Mouse (Mus musculus) c-Kit-positive CD71-positive TER-119-positive erythroid progenitor cells, embryonic 14.5 days (primary cell): ENCODE results near the gene Tmtc4.

Experiments
- DNase-seq: peaks from one replicate; pipeline ENCODE4 v3.0.0-alpha.2; 2013; ENCODE audit warnings: low spot score

Tmtc4 gene

DNA sequence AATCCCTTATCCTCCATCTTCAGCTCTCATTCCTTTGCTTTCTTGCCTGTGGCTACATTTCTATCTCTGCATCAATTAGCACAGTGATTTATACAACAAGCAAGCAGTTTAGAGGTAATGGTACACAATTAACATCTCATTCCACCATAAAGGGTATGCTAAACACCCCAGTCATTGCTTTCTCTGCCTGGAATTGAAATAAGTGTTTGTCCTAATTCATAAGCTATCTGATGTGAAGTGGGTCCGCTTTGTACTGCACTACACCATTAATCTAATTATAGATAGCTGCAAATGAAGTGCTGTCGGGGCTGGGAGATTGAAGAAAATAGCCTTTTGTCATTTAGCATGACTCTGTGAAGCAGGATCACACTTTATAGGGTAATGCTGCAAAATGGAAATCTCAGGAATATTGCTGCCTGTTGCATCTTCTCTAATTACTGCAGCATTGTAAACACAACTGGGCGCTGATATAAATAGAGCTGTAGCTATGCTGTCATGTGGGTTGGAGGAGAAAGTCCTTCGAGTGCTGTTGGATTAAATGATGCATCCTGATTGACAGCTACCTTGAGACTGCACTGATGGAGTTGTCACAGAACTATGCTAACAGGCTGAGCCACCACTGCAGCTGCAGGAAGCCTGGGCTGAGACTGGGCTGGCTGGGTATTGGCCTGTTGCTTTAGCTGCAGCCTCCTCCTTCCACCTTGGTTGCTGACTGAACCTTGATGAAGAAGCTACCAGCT, 111.8 kb downstream of the Tmtc4 start:
- no peak for DNase-seq

DNA sequence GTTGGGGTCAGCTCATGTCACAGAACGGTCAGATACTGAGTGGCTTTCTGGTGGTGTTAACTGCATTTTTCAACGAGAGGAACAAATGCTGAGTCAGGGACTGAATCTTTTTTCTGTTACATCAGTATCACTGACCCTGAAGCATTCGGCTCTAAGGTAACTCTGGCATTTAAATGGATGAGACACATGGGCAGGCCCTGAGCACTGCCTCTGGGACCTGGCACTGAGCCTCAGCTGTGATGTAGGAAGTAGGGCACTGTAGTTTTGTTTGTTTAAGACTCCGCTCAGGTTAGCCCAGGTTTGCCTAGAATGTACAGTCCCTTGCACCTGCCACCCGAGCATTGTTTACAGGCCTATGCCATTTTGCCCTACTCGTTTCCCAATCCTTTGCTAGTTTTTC, 114.0 kb downstream of the Tmtc4 start:
- DNase-seq, result no peak
